In the genomic region with DNA sequence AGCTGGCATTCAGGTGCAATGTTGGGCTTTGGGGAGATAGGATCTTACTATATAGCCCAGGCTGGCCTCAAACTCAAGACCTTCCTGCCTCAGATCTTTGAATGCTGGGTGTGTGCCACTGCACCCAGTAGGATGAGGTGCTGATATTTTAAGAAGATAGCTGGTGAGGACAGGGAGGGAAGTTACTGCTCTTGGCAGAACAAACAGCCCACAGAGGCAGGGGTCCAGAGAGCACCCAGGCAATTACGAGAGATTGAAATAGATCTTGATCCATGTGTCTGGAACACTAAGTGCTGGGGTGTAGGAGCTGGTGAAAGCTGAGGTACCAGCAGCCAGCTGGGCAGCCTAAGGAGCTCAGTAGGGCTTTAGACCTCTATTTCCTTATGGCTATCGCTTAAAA, we compare ENCODE assay signal across 23 mouse cellular contexts. TPM values are rescaled to one million over a fixed set of nuclear protein-coding genes. Genes with fewer than 3 reads are reported as not detected.
DNase-seq lines count a peak whose midpoint lies in the region; ATAC-seq and TF ChIP-seq lines count a peak whose summit lies in the region.
"Had no signal": no experiment of that assay in that cellular context is flagged by ENCODE, and none has a peak within 500 bp of the region (broad histone marks: within the 10 kb centered on the region; RNA-seq: fewer than 3 reads in every experiment).

No protein-coding gene starts in this region.

- no peak overlapping the region for H3K4me2 ChIP-seq in neural tube, embryonic 15.5 days
- H3K4me2 ChIP-seq: embryonic facial prominence, embryonic 12.5 days; forebrain, embryonic 13.5 days; forebrain, embryonic 15.5 days had no signal

- peaks cover 8% of the 10 kb centered on the region for H3K79me2 ChIP-seq in MEL (ENCODE audit: control insufficient read depth, insufficient read depth, low read length, poor library complexity)

- no peak for TF ChIP-seq EP300 in MEL (IDR thresholded peaks at IDR 0.05; ENCODE audit: low read depth in 1 of 2, low read length in 2 of 2)

- H3K27me3 ChIP-seq in MEL (ENCODE audit: control insufficient read depth in 1 of 2, insufficient read depth in 2 of 2, low read length in 2 of 2) = no peaks in the 10 kb centered on the region
- H3K27me3 ChIP-seq in neural tube, embryonic 15.5 days (replicated peaks) = no peaks in the 10 kb centered on the region
- H3K27me3 ChIP-seq: CH12.LX; embryonic facial prominence, embryonic 12.5 days; forebrain, embryonic 13.5 days; forebrain, embryonic 15.5 days had no signal

- peak overlapping the region; percentile 63 for H3K27ac ChIP-seq in gastrocnemius, adult 2 months
- H3K27ac ChIP-seq in MEL (ENCODE audit: control insufficient read depth, low read depth, low read length) = no peak overlapping the region
- no peak overlapping the region for H3K27ac ChIP-seq in neural tube, embryonic 15.5 days (replicated peaks)
- H3K27ac ChIP-seq: embryonic facial prominence, embryonic 10.5 days; embryonic facial prominence, embryonic 12.5 days; forebrain, embryonic 13.5 days; forebrain, embryonic 15.5 days had no signal

- peaks cover 0 to 12% of the 10 kb centered on the region in 2 experiments; a peak in 2 of 4 replicates for H3K36me3 ChIP-seq in MEL (ENCODE audit: control insufficient read depth in 1 of 2, insufficient read depth in 2 of 2, low read length in 2 of 2)
- peaks cover 33% of the 10 kb centered on the region for H3K36me3 ChIP-seq in neural tube, embryonic 15.5 days

- TF ChIP-seq POLR2A in MEL (IDR thresholded peaks at IDR 0.05; ENCODE audit: control insufficient read depth in 1 of 2, insufficient read depth in 1 of 2, low read depth in 1 of 2, low read length in 2 of 2, poor library complexity in 1 of 2) = no peak; a peak in 1 of 4 replicates

- no peak for TF ChIP-seq RAD21 in MEL (IDR thresholded peaks at IDR 0.05; ENCODE audit: low read depth, low read length)

- intact Hi-C loops in gastrocnemius, adult 2 months (cut with DNase I) = no loop called here

- TF ChIP-seq CTCF in gastrocnemius, adult 2 months (IDR thresholded peaks at IDR 0.05) = no peak
- no peak for TF ChIP-seq CTCF in MEL (IDR thresholded peaks at IDR 0.05 in 2 of 3, conservative IDR thresholded peaks at IDR 0.05 in 1 of 3; ENCODE audit: control insufficient read depth in 1 of 3, insufficient read depth in 1 of 3, low read depth in 2 of 3, low read length in 3 of 3, poor library complexity in 1 of 3, severe bottlenecking in 1 of 3)

- H3K9me3 ChIP-seq in MEL (replicated peaks; ENCODE audit: insufficient read depth, low read length) = no peaks in the 10 kb centered on the region
- no peaks in the 10 kb centered on the region for H3K9me3 ChIP-seq in neural tube, embryonic 15.5 days (replicated peaks)
- H3K9me3 ChIP-seq: embryonic facial prominence, embryonic 10.5 days; embryonic facial prominence, embryonic 12.5 days; forebrain, embryonic 13.5 days; forebrain, embryonic 15.5 days; G1E had no signal

- H3K4me1 ChIP-seq in MEL (ENCODE audit: control insufficient read depth in 1 of 2, insufficient read depth in 2 of 2, low read length in 2 of 2) = peaks cover 0 to 17% of the 10 kb centered on the region in 2 experiments; a peak in 2 of 4 replicates
- H3K4me1 ChIP-seq in neural tube, embryonic 15.5 days = peaks cover 22% of the 10 kb centered on the region

- ATAC-seq in cerebellum, adult (ENCODE audit: insufficient number of reproducible peaks, low FRiP score, low TSS enrichment) = no peak
- ATAC-seq in neural tube, embryonic 15.5 days (ENCODE audit: low FRiP score) = no peak
- ATAC-seq: CD4-positive, CD25-positive, alpha-beta regulatory T cell, adult 4 months; forebrain, embryonic 13.5 days; forebrain, embryonic 15.5 days had no signal

- H3K4me3 ChIP-seq in gastrocnemius, adult 2 months = no peak overlapping the region
- no peak overlapping the region for H3K4me3 ChIP-seq in MEL (ENCODE audit: control insufficient read depth in 1 of 2, insufficient read depth in 1 of 2, low read depth in 2 of 2, low read length in 2 of 2)
- no peak overlapping the region for H3K4me3 ChIP-seq in neural tube, embryonic 15.5 days (replicated peaks)
- H3K4me3 ChIP-seq: embryonic facial prominence, embryonic 10.5 days; embryonic facial prominence, embryonic 12.5 days; forebrain, embryonic 13.5 days; forebrain, embryonic 15.5 days had no signal

- 91% methylated on average over 2 of the region's 2 CpGs for WGBS in neural tube, embryonic 15.5 days

- no peak overlapping the region for H3K9ac ChIP-seq in MEL (ENCODE audit: control insufficient read depth, low read depth, low read length, poor library complexity, severe bottlenecking)
- no peak overlapping the region for H3K9ac ChIP-seq in neural tube, embryonic 15.5 days (replicated peaks)
- H3K9ac ChIP-seq: embryonic facial prominence, embryonic 12.5 days; forebrain, embryonic 13.5 days; forebrain, embryonic 15.5 days had no signal

- peak; percentile 23 for DNase-seq in cerebellum, adult 9-11 months
- DNase-seq in gastrocnemius, adult 2 months = peak; percentile 69
- DNase-seq in gastrocnemius, postnatal 4 days (ENCODE audit: low spot score in 2 of 2) = no peak
- DNase-seq in MEL (ENCODE audit: low read depth, low spot score) = peak; percentile 29
- DNase-seq in skeletal muscle tissue, adult 2 months (ENCODE audit: low read depth, low spot score) = peak; percentile 61
- no peak for DNase-seq in thymus, postnatal 14 days
- DNase-seq: adrenal gland, adult 2 months; adrenal gland, postnatal 10 days; adrenal gland, postnatal 25 days; B cell, adult 2 months; cerebellum, adult 11 months; cerebellum, adult 18-20 months; cerebellum, adult 8-10 months; cerebellum, postnatal 10 days had no signal

TF ChIP-seq in MEL, 35 proteins besides CTCF, POLR2A, EP300 and RAD21:
- no peak for TF ChIP-seq SMC3 (IDR thresholded peaks at IDR 0.05; ENCODE audit: low read depth, low read length)
- no peak for TF ChIP-seq MAX (IDR thresholded peaks at IDR 0.05; ENCODE audit: low read length)
- no peak for TF ChIP-seq JUND (IDR thresholded peaks at IDR 0.05; ENCODE audit: low read depth, low read length)
- TF ChIP-seq TCF12 (IDR thresholded peaks at IDR 0.05; ENCODE audit: low read depth, low read length) = no peak
- no peak for TF ChIP-seq MYC (IDR thresholded peaks at IDR 0.05; ENCODE audit: low read depth, low read length)
- no peak for TF ChIP-seq USF2 (IDR thresholded peaks at IDR 0.05; ENCODE audit: borderline replicate concordance in 1 of 2, insufficient read depth in 1 of 2, low read depth in 1 of 2, low read length in 2 of 2)
- TF ChIP-seq TAL1 (IDR thresholded peaks at IDR 0.05; ENCODE audit: low read length) = no peak
- TF ChIP-seq NELFE (IDR thresholded peaks at IDR 0.05; ENCODE audit: low read depth, low read length) = no peak
- TF ChIP-seq UBTF (IDR thresholded peaks at IDR 0.05; ENCODE audit: borderline replicate concordance, insufficient read depth, low read depth, low read length) = no peak
TF ChIP-seq in MEL: peak in this region for 0.

RNA-seq across cellular contexts. Expression of gene Cdiptos, which starts 5.7 kb away (rescaled TPM):
- under 1 TPM in 1 of 2 experiments, not detected in 1; 0.47 TPM for total RNA-seq in gastrocnemius, adult 2 months (2021)
- under 1 TPM; 0.49 to 0.76 TPM for total RNA-seq in gastrocnemius, postnatal 4 days (2021)
- 0.35 and 0.49 TPM in 2 replicates for total RNA-seq in MEL (2012; rRNA removed)
- 1 to 10 TPM in 1 of 2 experiments, not detected in 1; 1.8 TPM for polyA plus RNA-seq in MEL (2012; ENCODE audit: insufficient read depth in 1 of 2, insufficient read length in 2 of 2, low read depth in 1 of 2, low replicate concordance in 2 of 2, missing spikeins in 1 of 2)
- 0.82 and 1.0 TPM in 2 replicates for polyA plus RNA-seq in neural tube, embryonic 15.5 days (2015; fragmentation: Nextera tagmentation; extraction: Ambion mirVana)

RNA-seq across cellular contexts. Expression of gene Cdipt, which starts 5.9 kb away (rescaled TPM):
- 10 to 100 TPM; 29.3 to 41.0 TPM for total RNA-seq in gastrocnemius, adult 2 months (2021)
- 10 to 100 TPM; 43.1 to 48.0 TPM for total RNA-seq in gastrocnemius, postnatal 4 days (2021)
- total RNA-seq in MEL (2012; rRNA removed) = 72.5 and 98.4 TPM in 2 replicates
- 100 to 1,000 TPM in 1 of 2 experiments, not detected in 1; 151 TPM for polyA plus RNA-seq in MEL (2012; ENCODE audit: insufficient read depth in 1 of 2, insufficient read length in 2 of 2, low read depth in 1 of 2, low replicate concordance in 2 of 2, missing spikeins in 1 of 2)
- polyA plus RNA-seq in neural tube, embryonic 15.5 days (2015; fragmentation: Nextera tagmentation; extraction: Ambion mirVana) = 139 and 145 TPM in 2 replicates

RNA-seq across cellular contexts. Expression of gene Sez6l2, which starts 31.2 kb away (rescaled TPM):
- total RNA-seq in gastrocnemius, adult 2 months (2021) = 1 to 10 TPM; 1.1 to 1.4 TPM
- 1 to 10 TPM; 6.5 to 6.9 TPM for total RNA-seq in gastrocnemius, postnatal 4 days (2021)
- 0.49 and 2.0 TPM in 2 replicates for total RNA-seq in MEL (2012; rRNA removed)
- polyA plus RNA-seq in MEL (2012; ENCODE audit: insufficient read depth in 1 of 2, insufficient read length in 2 of 2, low read depth in 1 of 2, low replicate concordance in 2 of 2, missing spikeins in 1 of 2) = 1 to 10 TPM in 1 of 2 experiments, not detected in 1; 6.1 TPM
- 51.6 and 56.9 TPM in 2 replicates for polyA plus RNA-seq in neural tube, embryonic 15.5 days (2015; fragmentation: Nextera tagmentation; extraction: Ambion mirVana)

RNA-seq across cellular contexts. Expression of gene Asphd1, which starts 32.2 kb away (rescaled TPM):
- total RNA-seq in gastrocnemius, adult 2 months (2021) = not detected
- total RNA-seq in gastrocnemius, postnatal 4 days (2021) = under 1 TPM in 1 of 2 experiments, not detected in 1; 0.26 TPM
- total RNA-seq in MEL (2012; rRNA removed) = 0.15 TPM in 1 of 2 replicates, not detected in the other
- polyA plus RNA-seq in MEL (2012; ENCODE audit: insufficient read depth in 1 of 2, insufficient read length in 2 of 2, low read depth in 1 of 2, low replicate concordance in 2 of 2, missing spikeins in 1 of 2) = under 1 TPM in 1 of 2 experiments, not detected in 1; 0.74 TPM
- polyA plus RNA-seq in neural tube, embryonic 15.5 days (2015; fragmentation: Nextera tagmentation; extraction: Ambion mirVana) = 8.9 and 11.7 TPM in 2 replicates
- total RNA-seq: G1E had no signal
- polyA plus RNA-seq: G1E had no signal

RNA-seq across cellular contexts. Expression of gene Mvp, which starts 32.8 kb away (rescaled TPM):
- total RNA-seq in gastrocnemius, adult 2 months (2021) = 10 to 100 TPM; 26.5 to 30.2 TPM
- 10 to 100 TPM; 23.2 to 27.1 TPM for total RNA-seq in gastrocnemius, postnatal 4 days (2021)
- total RNA-seq in MEL (2012; rRNA removed) = 19.4 and 19.8 TPM in 2 replicates
- 10 to 100 TPM in 1 of 2 experiments, not detected in 1; 20.6 TPM for polyA plus RNA-seq in MEL (2012; ENCODE audit: insufficient read depth in 1 of 2, insufficient read length in 2 of 2, low read depth in 1 of 2, low replicate concordance in 2 of 2, missing spikeins in 1 of 2)
- polyA plus RNA-seq in neural tube, embryonic 15.5 days (2015; fragmentation: Nextera tagmentation; extraction: Ambion mirVana) = 5.2 and 11.6 TPM in 2 replicates

Comparison
In these comparisons a context has a peak if more than half of its experiments do, and no peak if none do; other contexts are left out.
1. DNase-seq: peak in cerebellum, adult 9-11 months (single experiment), gastrocnemius, adult 2 months (single experiment), MEL (single experiment) and skeletal muscle tissue, adult 2 months (single experiment); none in gastrocnemius, postnatal 4 days (0 of 2) and thymus, postnatal 14 days (single experiment).